Mouse (Mus musculus) intestine, postnatal 0 days (tissue): Measurements from ENCODE around the gene Ercc6l. TPM values are rescaled to one million over a fixed set of nuclear protein-coding genes. Genes with fewer than 3 reads are reported as not detected.

Experiments
- ATAC-seq: fragments of 200-750 bp; cut with Nextera tagmentation; 2 replicates; pipeline ENCODE4 v1.8.0; 2017; ENCODE audit warnings: mild to moderate bottlenecking, moderate TSS enrichment, moderate library complexity
- H3K27ac ChIP-seq: fragments of 300-500 bp; sonication (generic); 2 replicates; pipeline ENCODE4 v1.5.1; 2014; ENCODE audit warnings: mild to moderate bottlenecking, low read depth, low read length, moderate library complexity
- H3K27me3 ChIP-seq: fragments of 300-500 bp; sonication (generic); replicated peaks from 2 replicates; pipeline ENCODE4 v1.6.1; 2014; ENCODE audit warnings: low read length, mixed read lengths; ENCODE audit not compliant: control insufficient read depth, insufficient read depth
- H3K36me3 ChIP-seq: fragments of 300-500 bp; sonication (generic); 2 replicates; pipeline ENCODE4 v1.6.1; 2014; ENCODE audit warnings: mild to moderate bottlenecking, moderate library complexity; ENCODE audit not compliant: control insufficient read depth, insufficient read depth
- H3K4me1 ChIP-seq: fragments of 300-500 bp; sonication (generic); replicated peaks from 2 replicates; pipeline ENCODE4 v1.6.1; 2014; ENCODE audit warnings: antibody characterized with exemption, low read length, mixed read lengths; ENCODE audit not compliant: control insufficient read depth, insufficient read depth
- H3K4me2 ChIP-seq: fragments of 300-500 bp; sonication (generic); replicated peaks from 2 replicates; pipeline ENCODE4 v1.6.1; 2014; ENCODE audit warnings: low read depth, mild to moderate bottlenecking, moderate library complexity
- H3K4me3 ChIP-seq: fragments of 300-500 bp; sonication (generic); 2 replicates; pipeline ENCODE4 v1.5.1; 2014; ENCODE audit warnings: low read depth, low read length
- H3K9ac ChIP-seq: fragments of 300-500 bp; sonication (generic); 2 replicates; pipeline ENCODE4 v1.6.1; 2014; ENCODE audit warnings: mild to moderate bottlenecking, low read depth, low read length
- H3K9me3 ChIP-seq: fragments of 300-500 bp; sonication (generic); 2 replicates; pipeline ENCODE4 v1.6.1; 2016; ENCODE audit warnings: mixed run types; ENCODE audit not compliant: control insufficient read depth
- CTCF ChIP-seq: sonication (generic); IDR thresholded peaks from 2 replicates; pipeline ENCODE4 v1.5.1; 2016; ENCODE audit warnings: low read depth, mild to moderate bottlenecking, control low read depth, antibody characterized with exemption, moderate library complexity
- WGBS: fragments of 180-500 bp; shearing (Covaris S2); extraction: QIAGEN DNeasy Blood & Tissue Kit; methylation state at CpG from one replicate; pipeline ENCODE4 v1.1.7; 2014; 5-methylcytosine and 5-hydroxymethylcytosine counted together
- polyA plus RNA-seq: library from polyadenylated mRNA; unstranded; fragments of >200 nt; fragmentation: Nextera tagmentation; extraction: Ambion mirVana; gene quantifications from 2 replicates; pipeline ENCODE4 v1.2.1, GENCODE M21; 2015

The Ercc6l gene
- polyA plus RNA-seq, 1 experiment from 2014 or later = 1.7 TPM

GRCm38 (mm10) chrX:102182575-102182974 lies 25.7 kb upstream of the Ercc6l start:
- H3K4me2 ChIP-seq = no peak overlapping the region
- H3K9me3 ChIP-seq = no peaks in the 10 kb centered on the region
- H3K27ac ChIP-seq = no peak overlapping the region
- H3K27me3 ChIP-seq = no peaks in the 10 kb centered on the region
- ATAC-seq = no peak
- H3K4me3 ChIP-seq = no peak overlapping the region
- no peak for TF ChIP-seq CTCF
- no peaks in the 10 kb centered on the region for H3K4me1 ChIP-seq
- no peak overlapping the region for H3K9ac ChIP-seq
- H3K36me3 ChIP-seq = peaks cover 5% of the 10 kb centered on the region; the same call in 1 of the 2 replicates

GRCm38 (mm10) chrX:102175538-102176287 lies 18.8 kb upstream of the Ercc6l start:
- 85% methylated on average over 5 of the region's 5 CpGs for WGBS
- Histone ChIP-seq H3K27me3 (0 out of 2 replicates have a peak, but pooled peaks cover 4% of the 10 kb centered on the region), H3K4me3 (no peak overlapping the region), H3K27ac (no peak overlapping the region), H3K4me1 (no peaks in the 10 kb centered on the region), H3K4me2 (no peak overlapping the region), H3K9ac (no peak overlapping the region), H3K36me3 (no peaks in the 10 kb centered on the region), H3K9me3 (no peaks in the 10 kb centered on the region)
- no peak for ATAC-seq
- no peak for TF ChIP-seq CTCF

GRCm38 (mm10) chrX:102170900-102171299 lies 14.0 kb upstream of the Ercc6l start:
- no peak overlapping the region for H3K27ac ChIP-seq
- no peak for ATAC-seq
- H3K27me3 ChIP-seq = 0 out of 2 replicates have a peak, but pooled peaks cover 4% of the 10 kb centered on the region
- WGBS = 42% methylated on average over 3 of the region's 3 CpGs
- no peak overlapping the region for H3K9ac ChIP-seq
- no peaks in the 10 kb centered on the region for H3K4me1 ChIP-seq
- H3K9me3 ChIP-seq = no peaks in the 10 kb centered on the region
- H3K4me2 ChIP-seq = no peak overlapping the region
- TF ChIP-seq CTCF = no peak
- no peak overlapping the region for H3K4me3 ChIP-seq
- H3K36me3 ChIP-seq = no peaks in the 10 kb centered on the region

- TF ChIP-seq CTCF = 0 out of 2 replicates have a peak, but pooled peaks have one; percentile 13
- no peak for ATAC-seq
- no peak overlapping the region for H3K4me2 ChIP-seq
- no peaks in the 10 kb centered on the region for H3K9me3 ChIP-seq
- H3K9ac ChIP-seq = no peak overlapping the region
- no peaks in the 10 kb centered on the region for H3K36me3 ChIP-seq
- 0 out of 2 replicates have a peak, but pooled peaks cover 4% of the 10 kb centered on the region for H3K27me3 ChIP-seq
- WGBS = 51% methylated on average over 3 of the region's 3 CpGs
- H3K27ac ChIP-seq = no peak overlapping the region
- H3K4me3 ChIP-seq = no peak overlapping the region
- no peaks in the 10 kb centered on the region for H3K4me1 ChIP-seq
Observed at GRCm38 (mm10) chrX:102170135-102170534, 13.2 kb upstream of the Ercc6l start.

- no peak for TF ChIP-seq CTCF
- no peaks in the 10 kb centered on the region for H3K4me1 ChIP-seq
- H3K9ac ChIP-seq = no peak overlapping the region
- no peaks in the 10 kb centered on the region for H3K9me3 ChIP-seq
- no peak overlapping the region for H3K4me3 ChIP-seq
- no peak for ATAC-seq
- H3K36me3 ChIP-seq = no peaks in the 10 kb centered on the region
- H3K27ac ChIP-seq = no peak overlapping the region
- H3K4me2 ChIP-seq = no peak overlapping the region
- WGBS = 68% methylated on average over 1 of the region's 1 CpGs
- 0 out of 2 replicates have a peak, but pooled peaks cover 4% of the 10 kb centered on the region for H3K27me3 ChIP-seq
Observed at GRCm38 (mm10) chrX:102169724-102170123, 12.8 kb upstream of the Ercc6l start.

GRCm38 (mm10) chrX:102166986-102167385 lies 10.1 kb upstream of the Ercc6l start:
- Histone ChIP-seq H3K27me3 (no peaks in the 10 kb centered on the region), H3K4me2 (no peak overlapping the region), H3K4me3 (no peak overlapping the region), H3K9ac (no peak overlapping the region), H3K27ac (no peak overlapping the region), H3K9me3 (no peaks in the 10 kb centered on the region), H3K36me3 (no peaks in the 10 kb centered on the region), H3K4me1 (no peaks in the 10 kb centered on the region)
- no peak for TF ChIP-seq CTCF
- ATAC-seq = no peak
- WGBS = 63% methylated on average over 6 of the region's 6 CpGs
